Mouse (Mus musculus) CD4-positive naive resting alpha-beta T cell, adult 57 days (primary cell): ENCODE measurements around the gene Efemp2. TPM values are rescaled to one million over a fixed set of nuclear protein-coding genes. Genes with fewer than 3 reads are reported as not detected.

Experiments
- total RNA-seq: library from RNA; stranded (reverse); gene quantifications from one replicate; pipeline ENCODE4 v1.2.4, GENCODE M21; 2023

Gene Efemp2
- 1.6 TPM for total RNA-seq

GRCm38 (mm10) chr19:5473720-5474119, at the start of gene Efemp2:
Gene Efemp2 (plus strand): TSS chr19:5473954.

GRCm38 (mm10) chr19:5424782-5425741, 48.7 kb upstream of the Efemp2 start, which contains the start of the genes Drap1 and AI837181:
Gene Drap1 (minus strand): TSS chr19:5424979.
Gene AI837181 (plus strand): TSS chr19:5425144.

DNA sequence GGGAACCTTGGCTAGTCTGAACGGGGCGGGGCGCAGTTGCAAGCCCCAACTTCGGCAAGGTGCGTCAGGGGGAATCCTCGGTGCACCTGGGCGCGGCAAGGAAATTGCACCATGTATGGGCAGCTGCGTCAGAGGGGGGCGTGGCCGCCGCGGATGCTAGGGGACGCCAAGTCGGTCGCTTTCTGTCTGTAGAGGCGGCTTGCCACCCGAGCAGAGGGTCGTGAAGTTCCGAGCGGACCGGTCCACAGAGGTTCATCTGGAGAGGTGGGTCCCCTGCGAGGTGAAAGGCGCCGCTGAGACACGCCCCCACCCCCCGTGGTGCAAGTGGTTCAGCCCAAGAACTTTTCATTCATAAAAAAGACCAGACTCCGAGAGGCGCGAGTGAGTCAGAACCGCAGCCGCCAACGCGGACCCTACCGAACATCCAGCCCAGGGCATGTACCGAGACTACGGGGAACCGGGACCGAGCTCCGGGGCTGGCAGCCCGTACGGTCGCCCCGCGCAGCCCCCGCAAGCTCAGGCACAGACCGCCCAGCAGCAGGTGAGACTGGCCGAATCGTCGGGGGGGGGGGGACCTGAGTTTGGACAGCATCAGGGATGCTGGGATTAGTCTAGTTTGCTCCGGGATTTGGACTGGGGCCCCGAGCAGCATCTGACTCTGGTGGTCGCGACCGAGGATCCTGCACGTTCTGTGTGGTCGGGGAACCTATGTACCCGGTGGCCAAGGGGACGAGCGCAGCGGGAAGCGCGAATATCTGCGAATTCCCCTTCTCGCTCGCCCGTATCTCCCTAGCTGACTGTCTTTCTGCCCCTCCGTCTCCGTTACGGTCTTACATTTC, 26.0 kb upstream of the Efemp2 start, which contains the start of gene Fosl1:
Fosl1 (plus strand) TSS at position 33 of the 839 bp plus-strand sequence.

GRCm38 (mm10) chr19:5457746-5458442, 15.9 kb upstream of the Efemp2 start, which contains the start of gene Ccdc85b:
Gene Ccdc85b (minus strand): TSS chr19:5457894.

DNA sequence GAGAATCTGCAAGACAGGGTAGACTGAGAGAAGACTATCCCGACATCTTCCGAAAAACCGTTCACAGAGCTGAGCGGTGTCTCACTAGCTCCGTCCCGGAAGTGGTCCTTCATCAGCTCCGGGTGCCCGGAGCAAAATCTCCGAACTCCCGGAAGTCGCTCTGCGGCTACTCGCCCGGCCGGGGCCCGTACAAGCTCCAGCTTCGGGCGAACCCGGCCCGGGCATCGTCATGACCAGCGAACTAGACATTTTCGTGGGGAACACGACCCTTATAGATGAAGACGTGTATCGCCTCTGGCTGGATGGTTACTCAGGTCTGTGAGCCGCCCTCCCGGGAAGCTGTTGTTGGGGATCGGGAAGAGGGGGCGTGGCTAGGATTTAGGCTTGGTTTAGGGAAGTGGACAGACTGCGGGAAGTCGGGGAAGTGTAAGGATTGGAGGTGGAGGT, 13.3 kb upstream of the Efemp2 start, which contains the start of gene Fibp:
Fibp (plus strand) TSS at position 151 of the 447 bp plus-strand sequence.

DNA sequence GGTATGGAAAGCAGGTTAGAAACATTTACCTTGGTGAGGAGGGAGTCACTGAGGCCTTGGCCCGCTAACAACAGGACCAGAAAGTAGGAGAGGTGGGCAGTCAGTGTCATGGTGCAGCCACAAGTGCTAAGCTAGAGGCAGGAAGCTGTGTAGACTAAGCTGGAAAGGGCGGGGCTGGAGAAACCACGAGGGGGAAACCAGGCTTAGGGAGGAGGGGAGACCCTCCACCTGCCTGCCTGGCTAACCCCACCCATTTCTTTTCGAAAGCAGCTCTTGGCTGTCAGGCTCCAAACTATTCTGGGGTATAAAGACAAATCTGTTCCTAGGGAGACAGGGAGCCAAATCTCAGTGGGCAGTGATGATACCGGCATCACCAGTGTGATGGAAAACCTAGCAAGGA, 5.4 kb upstream of the Efemp2 start, which contains the start of gene Ctsw:
Ctsw (minus strand) TSS at position 134 of the 400 bp plus-strand sequence.

DNA sequence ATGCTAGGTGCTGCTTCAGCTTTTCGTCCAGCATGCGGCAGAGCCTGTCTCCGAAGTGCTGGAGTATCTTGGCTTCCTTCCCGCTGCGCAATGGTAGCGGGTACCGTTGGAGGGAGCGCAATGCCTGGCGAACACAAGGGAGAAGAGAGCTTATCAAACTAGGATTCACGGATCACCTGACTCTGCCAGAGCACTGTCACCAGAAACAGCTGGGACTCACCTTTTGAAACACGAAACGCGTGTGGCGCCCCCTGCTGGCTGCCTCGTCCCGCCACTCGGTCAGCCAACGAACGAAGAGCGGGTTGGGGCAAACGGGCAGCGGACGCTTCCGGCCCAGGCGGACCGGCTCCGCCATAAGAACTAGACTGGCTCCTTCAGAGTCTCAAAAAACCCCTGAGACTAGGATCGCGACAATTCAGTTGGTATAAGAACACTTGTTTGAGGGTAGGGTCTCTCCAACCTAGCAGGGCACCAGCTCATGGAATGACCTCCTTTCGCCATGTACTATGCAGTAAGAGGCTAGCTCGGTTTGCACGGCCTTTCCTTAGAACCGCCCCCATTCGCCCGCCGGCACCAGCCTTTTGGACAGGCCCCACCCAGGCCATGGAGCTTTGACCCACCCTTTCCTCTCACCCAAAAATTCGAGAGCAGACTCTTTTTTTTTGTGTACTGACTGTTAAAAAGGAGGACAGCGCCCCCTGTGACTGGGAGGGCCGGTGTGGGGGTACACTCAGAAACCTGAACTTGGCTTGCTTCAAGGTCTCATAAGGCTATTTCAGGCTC, 14.2 kb downstream of the Efemp2 start, which contains the start of gene Mus81:
Mus81 (minus strand) TSS at position 635 of the 783 bp plus-strand sequence.

GRCm38 (mm10) chr19:5490313-5490897, 16.7 kb downstream of the Efemp2 start, which contains the start of gene Cfl1:
Gene Cfl1 (plus strand): TSS chr19:5490455.

DNA sequence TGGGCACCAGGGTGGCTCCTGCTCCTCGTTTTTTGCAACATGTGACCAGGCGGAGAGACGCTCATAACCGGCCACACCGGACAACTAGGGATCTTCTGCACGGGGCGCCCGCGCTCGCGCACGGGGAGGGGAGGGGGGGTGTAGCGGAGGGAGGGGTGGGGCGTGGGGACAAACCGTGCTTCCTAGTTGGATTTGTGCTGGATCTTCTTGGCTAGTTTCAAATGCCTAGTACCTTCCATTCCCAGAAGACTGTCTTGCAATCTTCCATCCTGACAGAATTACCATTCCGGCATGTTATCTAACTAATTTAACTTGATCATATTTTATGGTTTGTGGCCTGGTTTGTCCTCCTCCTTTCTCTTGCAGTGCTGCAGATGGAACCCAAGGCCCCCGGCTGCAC, 29.9 kb downstream of the Efemp2 start, which contains the start of gene 1700020D05Rik:
1700020D05Rik (minus strand) TSS at position 101 of the 400 bp plus-strand sequence.

DNA sequence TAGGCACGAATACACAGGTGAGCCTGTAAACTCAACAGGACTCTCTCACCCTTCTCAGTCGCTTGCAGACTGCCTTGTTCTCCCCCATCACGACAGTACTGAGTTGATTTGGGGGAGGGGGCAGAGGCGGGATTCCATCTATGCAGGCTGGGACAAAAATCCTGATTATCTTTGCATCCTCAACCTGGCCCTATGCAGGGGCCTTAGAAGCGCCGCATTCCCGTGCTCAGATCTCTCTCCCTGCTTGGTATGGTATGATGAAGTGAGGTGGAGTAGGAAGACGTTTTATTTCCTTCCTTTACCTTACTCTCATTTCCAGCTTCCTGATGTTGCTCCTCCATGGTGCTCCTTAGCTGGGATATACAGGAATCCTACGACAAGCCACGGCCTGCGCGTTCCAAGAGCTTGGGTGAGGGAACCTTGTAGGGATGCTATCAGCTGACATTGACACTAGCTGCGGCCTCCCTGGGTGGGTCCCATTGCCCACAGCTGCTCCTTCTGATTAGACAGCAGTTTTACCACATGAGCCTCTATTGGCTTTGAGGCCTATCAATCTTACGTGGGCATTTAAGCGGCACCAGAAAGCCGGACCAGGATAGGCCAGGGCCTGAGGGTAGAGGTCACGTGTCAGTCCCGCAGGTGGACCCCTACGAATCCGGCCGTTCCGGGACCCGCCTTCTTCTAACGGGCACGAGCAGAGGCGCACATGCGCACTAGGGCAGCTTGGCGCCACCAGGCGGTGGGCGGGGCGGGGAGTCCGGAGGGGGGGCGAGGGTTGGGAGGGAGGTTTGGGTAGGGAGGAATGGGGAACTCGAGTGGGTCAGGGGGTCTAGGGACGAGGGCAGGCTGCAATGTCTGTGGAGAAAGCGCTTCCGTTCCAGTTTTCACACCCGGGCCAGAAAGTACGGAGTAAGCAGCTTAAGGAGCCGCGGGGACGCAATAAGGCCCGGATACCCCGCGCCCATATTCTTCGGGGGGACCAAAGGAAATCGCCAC, 36.6 kb downstream of the Efemp2 start, which contains the start of gene Snx32:
Snx32 (minus strand) TSS at position 508 of the 996 bp plus-strand sequence.

Other genes starting within 250 kb of the Efemp2 start
- gene Pacs1, start 200.8 kb upstream of the Efemp2 start, total RNA-seq, result 132 TPM
- gene Sf3b2, start 178.5 kb upstream of the Efemp2 start, total RNA-seq, result 247 TPM
- gene Gal3st3, start 175.6 kb upstream of the Efemp2 start, total RNA-seq, result not detected
- not detected for gene Catsper1, start 138.2 kb upstream of the Efemp2 start, total RNA-seq
- not detected for gene Cst6, start 124.4 kb upstream of the Efemp2 start, total RNA-seq
- 41.9 TPM for gene Eif1ad, start 107.2 kb upstream of the Efemp2 start, total RNA-seq
- 106 TPM for gene Banf1, start 106.8 kb upstream of the Efemp2 start, total RNA-seq
- 200 TPM for gene Sart1, start 85.3 kb upstream of the Efemp2 start, total RNA-seq
- 1.4 TPM for gene Tsga10ip, start 71.4 kb upstream of the Efemp2 start, total RNA-seq
- 174 TPM for gene Drap1, start 49.0 kb upstream of the Efemp2 start, total RNA-seq
- gene AI837181, start 48.8 kb upstream of the Efemp2 start, total RNA-seq, result 61.4 TPM
- 0.71 TPM for gene Fosl1, start 26.4 kb upstream of the Efemp2 start, total RNA-seq
- 7.5 TPM for gene Ccdc85b, start 16.1 kb upstream of the Efemp2 start, total RNA-seq
- gene Fibp, start 13.3 kb upstream of the Efemp2 start, total RNA-seq, result 76.3 TPM
- 54.6 TPM for gene Ctsw, start 5.4 kb upstream of the Efemp2 start, total RNA-seq
- 47.9 TPM for gene Mus81, start 14.4 kb downstream of the Efemp2 start, total RNA-seq
- 1,409 TPM for gene Cfl1, start 16.5 kb downstream of the Efemp2 start, total RNA-seq
- 1.4 TPM for gene 1700020D05Rik, start 29.8 kb downstream of the Efemp2 start, total RNA-seq
- gene Snx32, start 36.6 kb downstream of the Efemp2 start, total RNA-seq, result 6.6 TPM
- not detected for gene Ovol1, start 86.7 kb downstream of the Efemp2 start, total RNA-seq
- gene Ap5b1, start 94.1 kb downstream of the Efemp2 start, total RNA-seq, result 24.4 TPM
- gene Rnaseh2c, start 127.9 kb downstream of the Efemp2 start, total RNA-seq, result 97.8 TPM
- 120 TPM for gene Kat5, start 136.3 kb downstream of the Efemp2 start, total RNA-seq
- 154 TPM for gene Rela, start 163.5 kb downstream of the Efemp2 start, total RNA-seq
- gene Sipa1, start 189.8 kb downstream of the Efemp2 start, total RNA-seq, result 202 TPM
- 51.2 TPM for gene Map3k11, start 214.8 kb downstream of the Efemp2 start, total RNA-seq
- 191 TPM for gene Pcnx3, start 215.0 kb downstream of the Efemp2 start, total RNA-seq
- gene Kcnk7, start 230.4 kb downstream of the Efemp2 start, total RNA-seq, result not detected